Mouse (Mus musculus): ENCODE measurements around the gene Cnr2. TPM values are rescaled to one million over a fixed set of nuclear protein-coding genes. Genes with fewer than 3 reads are reported as not detected.

Cnr2 gene
- polyA plus RNA-seq, 1 experiment from 2014 or later = 0.14 TPM

DNA sequence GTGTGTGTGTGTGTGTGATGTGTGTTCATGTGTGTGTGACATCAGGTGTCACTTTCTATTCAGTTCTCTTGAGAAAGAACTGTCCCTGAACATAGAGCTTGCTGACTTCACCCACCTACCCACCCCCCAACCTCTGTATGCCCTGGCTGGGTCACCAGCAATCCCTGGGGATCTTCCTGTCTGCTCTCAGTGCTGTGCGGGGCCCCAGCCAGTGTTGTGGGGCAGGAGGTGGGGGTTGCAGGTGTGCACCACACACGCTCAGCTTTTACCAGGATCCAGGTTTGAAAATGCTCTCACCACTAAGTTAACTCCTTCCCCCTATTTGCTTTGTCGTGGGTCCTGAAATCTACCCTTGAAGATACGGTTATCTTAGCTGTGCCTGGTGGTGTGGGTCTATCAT is 9.0 kb upstream of the Cnr2 start:
- no peak for TF ChIP-seq CTCF (IDR thresholded peaks at IDR 0.05; ENCODE audit: low read depth)
- 78% methylated on average over 4 of the region's 4 CpGs for WGBS

GRCm38 (mm10) chr4:135888448-135889057 is 6.6 kb upstream of the Cnr2 start:
- Histone ChIP-seq H3K9me3 (ENCODE audit: control insufficient read depth) (no peaks in the 10 kb centered on the region), H3K27ac (ENCODE audit: low read depth, low read length) (no peak overlapping the region), H3K4me2 (replicated peaks; ENCODE audit: low read depth) (no peak overlapping the region), H3K9ac (ENCODE audit: low read depth, low read length) (no peak overlapping the region), H3K36me3 (ENCODE audit: control insufficient read depth, insufficient read depth) (no peaks in the 10 kb centered on the region), H3K27me3 (replicated peaks; ENCODE audit: control insufficient read depth, insufficient read depth, low read length) (no peaks in the 10 kb centered on the region), H3K4me1 (replicated peaks; ENCODE audit: control insufficient read depth, insufficient read depth, low read length) (no peaks in the 10 kb centered on the region), H3K4me3 (ENCODE audit: low read depth, low read length) (no peak overlapping the region)
- TF ChIP-seq CTCF (IDR thresholded peaks at IDR 0.05; ENCODE audit: low read depth) = no peak
- no peak for ATAC-seq
- 87% methylated on average over 24 of the region's 24 CpGs for WGBS

More for the DNA sequence above, 9.0 kb upstream of the Cnr2 start:
- Histone ChIP-seq H3K4me2 (replicated peaks; ENCODE audit: low read depth) (no peak overlapping the region), H3K4me3 (ENCODE audit: low read depth, low read length) (no peak overlapping the region), H3K27ac (ENCODE audit: low read depth, low read length) (no peak overlapping the region), H3K9me3 (ENCODE audit: control insufficient read depth) (no peaks in the 10 kb centered on the region), H3K36me3 (ENCODE audit: control insufficient read depth, insufficient read depth) (no peaks in the 10 kb centered on the region), H3K9ac (ENCODE audit: low read depth, low read length) (no peak overlapping the region), H3K4me1 (replicated peaks; ENCODE audit: control insufficient read depth, insufficient read depth, low read length) (no peaks in the 10 kb centered on the region), H3K27me3 (replicated peaks; ENCODE audit: control insufficient read depth, insufficient read depth, low read length) (no peaks in the 10 kb centered on the region)
- ATAC-seq = no peak

- no peaks in the 10 kb centered on the region for H3K36me3 ChIP-seq (ENCODE audit: control insufficient read depth, insufficient read depth)
- H3K27me3 ChIP-seq (replicated peaks; ENCODE audit: control insufficient read depth, insufficient read depth, low read length) = no peaks in the 10 kb centered on the region
- no peak for ATAC-seq
- H3K4me3 ChIP-seq (ENCODE audit: low read depth, low read length) = no peak overlapping the region
- no peaks in the 10 kb centered on the region for H3K4me1 ChIP-seq (replicated peaks; ENCODE audit: control insufficient read depth, insufficient read depth, low read length)
- H3K4me2 ChIP-seq (replicated peaks; ENCODE audit: low read depth) = no peak overlapping the region
- H3K9ac ChIP-seq (ENCODE audit: low read depth, low read length) = no peak overlapping the region
- no peak for TF ChIP-seq CTCF (IDR thresholded peaks at IDR 0.05; ENCODE audit: low read depth)
- no peak overlapping the region for H3K27ac ChIP-seq (ENCODE audit: low read depth, low read length)
- H3K9me3 ChIP-seq (ENCODE audit: control insufficient read depth) = no peaks in the 10 kb centered on the region
- WGBS = 82% methylated on average over 7 of the region's 7 CpGs
Observed at GRCm38 (mm10) chr4:135889146-135889883, 5.9 kb upstream of the Cnr2 start.

DNA sequence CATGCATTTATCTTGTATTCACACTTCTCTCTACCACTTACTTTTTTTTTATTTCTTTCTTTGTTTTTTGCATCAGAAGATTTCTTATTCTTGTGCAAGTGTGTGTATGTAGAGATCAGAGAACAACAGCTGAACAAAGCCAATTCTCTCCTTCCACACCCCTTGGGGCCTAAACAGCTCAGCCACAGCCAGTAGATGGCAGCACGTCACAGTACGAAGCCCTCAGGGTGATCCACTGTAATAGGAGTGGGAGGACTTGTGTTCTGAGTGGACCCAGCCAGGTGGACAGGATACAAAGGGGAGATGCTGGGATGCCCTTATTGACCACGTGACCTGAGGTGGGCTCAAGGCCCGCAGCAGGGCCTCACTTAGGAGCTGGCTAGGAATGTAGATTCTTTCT is 5.3 kb upstream of the Cnr2 start:
- Histone ChIP-seq H3K27me3 (replicated peaks; ENCODE audit: control insufficient read depth, insufficient read depth, low read length) (no peaks in the 10 kb centered on the region), H3K9me3 (ENCODE audit: control insufficient read depth) (no peaks in the 10 kb centered on the region), H3K4me3 (ENCODE audit: low read depth, low read length) (no peak overlapping the region), H3K27ac (ENCODE audit: low read depth, low read length) (no peak overlapping the region), H3K4me2 (replicated peaks; ENCODE audit: low read depth) (no peak overlapping the region), H3K36me3 (ENCODE audit: control insufficient read depth, insufficient read depth) (no peaks in the 10 kb centered on the region), H3K9ac (ENCODE audit: low read depth, low read length) (no peak overlapping the region), H3K4me1 (replicated peaks; ENCODE audit: control insufficient read depth, insufficient read depth, low read length) (no peaks in the 10 kb centered on the region)
- peak; percentile 95 for TF ChIP-seq CTCF (IDR thresholded peaks at IDR 0.05; ENCODE audit: low read depth)
- peak; percentile 76 for ATAC-seq
- WGBS = 4% methylated on average over 4 of the region's 4 CpGs

DNA sequence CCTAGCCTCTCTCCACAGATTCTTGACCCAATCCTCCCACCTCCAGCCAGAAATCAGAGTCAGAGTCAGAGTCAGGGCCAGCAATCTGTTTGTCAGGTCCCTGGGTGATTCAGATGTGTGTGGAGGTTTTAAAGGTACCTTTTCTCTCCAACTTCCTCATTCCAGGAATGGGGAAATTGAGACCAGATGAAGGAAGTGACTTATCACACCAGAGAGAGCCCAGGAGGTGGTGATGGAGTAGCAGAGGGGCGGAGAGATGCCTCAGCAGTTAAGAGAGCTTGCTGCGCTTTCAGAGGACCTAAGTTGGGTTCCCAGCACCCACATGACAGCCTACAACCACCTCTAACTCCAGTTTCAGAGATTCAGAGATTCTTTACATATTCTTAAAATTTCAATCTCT is 3.7 kb upstream of the Cnr2 start:
- no peak overlapping the region for H3K4me3 ChIP-seq (ENCODE audit: low read depth, low read length)
- no peak overlapping the region for H3K4me2 ChIP-seq (replicated peaks; ENCODE audit: low read depth)
- no peak for TF ChIP-seq CTCF (IDR thresholded peaks at IDR 0.05; ENCODE audit: low read depth)
- H3K27me3 ChIP-seq (replicated peaks; ENCODE audit: control insufficient read depth, insufficient read depth, low read length) = no peaks in the 10 kb centered on the region
- H3K36me3 ChIP-seq (ENCODE audit: control insufficient read depth, insufficient read depth) = no peaks in the 10 kb centered on the region
- 89% methylated on average over 2 of the region's 2 CpGs for WGBS
- H3K27ac ChIP-seq (ENCODE audit: low read depth, low read length) = no peak overlapping the region
- no peaks in the 10 kb centered on the region for H3K9me3 ChIP-seq (ENCODE audit: control insufficient read depth)
- H3K4me1 ChIP-seq (replicated peaks; ENCODE audit: control insufficient read depth, insufficient read depth, low read length) = no peaks in the 10 kb centered on the region
- ATAC-seq = no peak
- H3K9ac ChIP-seq (ENCODE audit: low read depth, low read length) = no peak overlapping the region

DNA sequence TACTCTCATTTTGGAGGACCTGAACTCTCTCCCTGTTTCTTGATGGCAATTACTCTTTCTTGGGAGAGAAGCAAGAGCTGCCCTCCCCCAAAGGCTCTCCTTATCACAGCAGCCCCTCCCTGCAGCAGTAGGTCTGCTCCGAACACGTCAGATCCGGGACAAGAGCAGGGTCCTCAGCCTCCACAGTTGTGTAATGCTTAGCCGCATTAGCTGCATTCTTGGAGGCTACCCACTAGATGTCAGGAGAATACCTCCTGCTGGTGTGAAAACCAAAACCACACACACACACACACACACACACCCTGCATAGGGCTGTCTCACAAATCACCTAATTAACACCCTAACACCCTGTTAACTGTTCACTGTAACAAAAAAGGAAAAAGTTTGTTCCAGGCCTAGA is 2.3 kb upstream of the Cnr2 start:
- ATAC-seq = no peak
- no peaks in the 10 kb centered on the region for H3K36me3 ChIP-seq (ENCODE audit: control insufficient read depth, insufficient read depth)
- TF ChIP-seq CTCF (IDR thresholded peaks at IDR 0.05; ENCODE audit: low read depth) = peak; percentile 63
- H3K27me3 ChIP-seq (replicated peaks; ENCODE audit: control insufficient read depth, insufficient read depth, low read length) = no peaks in the 10 kb centered on the region
- no peaks in the 10 kb centered on the region for H3K9me3 ChIP-seq (ENCODE audit: control insufficient read depth)
- WGBS = 36% methylated on average over 4 of the region's 4 CpGs
- no peaks in the 10 kb centered on the region for H3K4me1 ChIP-seq (replicated peaks; ENCODE audit: control insufficient read depth, insufficient read depth, low read length)
- no peak overlapping the region for H3K4me3 ChIP-seq (ENCODE audit: low read depth, low read length)
- H3K9ac ChIP-seq (ENCODE audit: low read depth, low read length) = 0 out of 2 replicates have a peak overlapping the region, but pooled peaks have one; percentile 3
- no peak overlapping the region for H3K27ac ChIP-seq (ENCODE audit: low read depth, low read length)
- no peak overlapping the region for H3K4me2 ChIP-seq (replicated peaks; ENCODE audit: low read depth)

Data from intestine, postnatal 0 days (tissue).